Mouse (Mus musculus) liver, adult 10 weeks (tissue): Measurements from ENCODE around the gene Olfr746. TPM values are rescaled to one million over a fixed set of nuclear protein-coding genes. Genes with fewer than 3 reads are reported as not detected.

Source experiments
- polyA plus RNA-seq: library from polyadenylated mRNA; stranded (reverse); fragments of 350-450 nt; fragmentation: Illumina TruSeq; extraction: RNeasy Lipid Tissue Mini Kit (QIAGEN cat#74804); gene quantifications from one replicate; pipeline ENCODE4 v1.2.3, GENCODE M21; 2014; ENCODE audit warnings: low read depth, low replicate concordance

The Olfr746 gene
- polyA plus RNA-seq, result not detected

GRCm38 (mm10) chr14:50646783-50647182 is at the start of gene Olfr746:
Gene Olfr746 (plus strand): TSS chr14:50647083.

DNA sequence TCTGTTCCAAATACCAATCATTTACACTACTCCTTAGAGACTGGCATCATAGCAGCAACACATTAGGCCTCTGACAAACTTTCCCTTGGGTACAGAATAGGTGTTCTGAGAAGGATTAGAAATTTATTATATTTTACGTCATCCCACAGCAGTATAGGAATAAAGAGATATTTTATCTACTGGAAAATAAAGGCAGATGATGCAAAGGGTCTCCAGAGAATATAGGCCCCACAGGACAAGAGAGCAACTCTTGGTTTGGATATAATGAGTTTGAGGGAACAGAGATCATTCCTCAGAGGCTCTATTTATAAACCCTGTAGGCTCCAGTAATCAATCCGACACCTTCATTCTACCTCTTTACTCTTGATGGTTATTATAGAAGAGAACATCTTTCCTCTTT is 32.3 kb upstream of the Olfr746 start, which contains the start of gene Olfr744:
TSS of gene Olfr744 (plus strand) at position 301 of the 400 bp plus-strand sequence.

DNA sequence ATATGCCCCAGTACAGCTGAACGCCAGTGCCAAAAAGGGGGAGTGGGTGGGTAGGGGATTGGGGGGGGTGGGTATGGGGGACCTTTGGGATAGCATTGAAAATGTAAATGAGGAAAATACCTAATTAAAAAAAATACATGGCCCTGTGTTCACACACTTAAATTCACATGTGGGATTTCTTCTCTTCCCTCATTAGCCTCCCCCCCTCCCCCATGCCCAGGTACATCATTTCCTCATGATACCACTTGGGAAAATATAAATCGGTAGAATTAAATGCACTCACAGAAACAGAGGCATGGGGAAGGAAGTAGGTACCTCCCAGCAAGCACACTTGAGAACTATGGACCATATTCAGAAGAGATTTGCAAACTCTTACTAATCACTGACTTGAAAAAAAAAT is 7.8 kb upstream of the Olfr746 start, which contains the start of gene Olfr745:
TSS of gene Olfr745 (plus strand) at position 301 of the 400 bp plus-strand sequence.

DNA sequence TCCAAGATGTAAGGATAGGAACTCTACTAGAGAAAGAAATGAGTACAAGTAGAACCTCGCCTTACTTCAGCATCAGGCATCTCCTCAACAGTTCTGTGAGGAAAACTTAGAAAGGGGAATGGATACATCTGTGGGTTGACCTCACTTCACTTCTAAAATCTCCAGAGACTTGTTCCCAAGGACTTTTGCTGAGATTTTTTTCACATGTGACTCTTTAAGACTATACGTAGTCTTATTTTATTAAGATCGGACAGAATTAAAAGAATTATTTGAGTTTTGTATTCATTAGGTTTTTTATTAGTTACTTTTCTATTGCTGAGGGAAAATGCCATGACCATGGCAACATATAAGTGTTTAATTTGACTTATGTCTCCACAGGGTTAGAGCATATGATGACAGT is 46.2 kb downstream of the Olfr746 start, which contains the start of gene Olfr747:
TSS of gene Olfr747 (minus strand) at position 101 of the 400 bp plus-strand sequence.

Other genes with a start within 250 kb of the Olfr746 start
- not detected for gene Olfr738, start 239.5 kb upstream of the Olfr746 start, polyA plus RNA-seq
- gene Olfr739, start 228.5 kb upstream of the Olfr746 start, polyA plus RNA-seq, result not detected
- not detected for gene Olfr740, start 201.5 kb upstream of the Olfr746 start, polyA plus RNA-seq
- not detected for gene Olfr741, start 174.3 kb upstream of the Olfr746 start, polyA plus RNA-seq
- not detected for gene Olfr742, start 143.5 kb upstream of the Olfr746 start, polyA plus RNA-seq
- not detected for gene Olfr743, start 125.2 kb upstream of the Olfr746 start, polyA plus RNA-seq
- gene Olfr744, start 32.2 kb upstream of the Olfr746 start, polyA plus RNA-seq, result not detected
- not detected for gene Olfr745, start 7.7 kb upstream of the Olfr746 start, polyA plus RNA-seq
- gene Olfr747, start 46.1 kb downstream of the Olfr746 start, polyA plus RNA-seq, result not detected
- gene Olfr748, start 60.3 kb downstream of the Olfr746 start, polyA plus RNA-seq, result not detected
- not detected for gene Olfr749, start 98.0 kb downstream of the Olfr746 start, polyA plus RNA-seq
- gene Ttc5, start 138.4 kb downstream of the Olfr746 start, polyA plus RNA-seq, result 7.0 TPM
- gene Ccnb1ip1, start 160.6 kb downstream of the Olfr746 start, polyA plus RNA-seq, result not detected
- 11.7 TPM for gene Parp2, start 160.8 kb downstream of the Olfr746 start, polyA plus RNA-seq
- gene Tep1, start 223.5 kb downstream of the Olfr746 start, polyA plus RNA-seq, result 4.7 TPM